Mouse (Mus musculus): ENCODE data around the gene H3f3b.

- no peak for TF ChIP-seq CTCF (IDR thresholded peaks at IDR 0.05; ENCODE audit: borderline replicate concordance, extremely low read depth, insufficient read depth, insufficient read length)
- no peak for TF ChIP-seq POLR2A (IDR thresholded peaks at IDR 0.05; ENCODE audit: borderline replicate concordance, extremely low read depth, insufficient read depth, insufficient read length, poor library complexity, severe bottlenecking)
These were observed 44.5 kb downstream of the H3f3b start for GRCm38 (mm10) chr11:115983291-115983690.
